1 mouse cellular context compared by ENCODE assay signal in the genomic region with DNA sequence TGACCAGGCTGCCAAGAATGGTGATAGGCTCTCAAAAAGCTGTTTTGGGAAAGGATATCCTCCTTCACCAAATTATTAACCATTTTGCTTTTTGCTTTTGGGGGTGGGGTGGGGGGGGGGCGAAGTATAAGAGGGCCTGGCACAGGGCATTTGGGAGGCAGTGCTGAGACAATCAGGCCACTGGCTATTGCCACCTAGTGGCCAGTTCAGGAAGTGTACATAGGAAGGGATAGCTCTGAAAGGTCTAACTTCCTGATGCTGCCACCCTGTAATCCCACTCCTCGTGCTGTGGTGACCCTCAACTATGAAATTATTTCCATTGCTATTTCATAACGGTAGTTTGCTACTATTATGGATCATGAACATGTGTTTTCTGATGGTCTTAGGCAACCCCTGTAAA.
TF ChIP-seq lines count a peak whose summit lies in the region.

No protein-coding gene starts in this region.

TF ChIP-seq in CH12.LX, 34 proteins besides CTCF, POLR2A, EP300 and RAD21 (continued from another document):
- TF ChIP-seq SMC3 (IDR thresholded peaks at IDR 0.05; ENCODE audit: low read depth, low read length) (no peak; the same call in 1 of the 2 replicates), MEF2A (IDR thresholded peaks at IDR 0.05; ENCODE audit: borderline replicate concordance, low read depth, low read length) (no peak), CHD1 (IDR thresholded peaks at IDR 0.05; ENCODE audit: low read depth, low read length) (no peak), TCF12 (IDR thresholded peaks at IDR 0.05; ENCODE audit: low read depth, low read length) (no peak)
